Mouse (Mus musculus): ENCODE measurements around the gene Gm26602.
A peak's percentile ranks its signal among the peaks of the same experiment; 100 is the strongest.

The Gm26602 gene

GRCm38 (mm10) chr10:79934272-79934721 is 23.6 kb downstream of the Gm26602 start:
- peak; percentile 97 for DNase-seq

GRCm38 (mm10) chr10:79934794-79935569 is 24.3 kb downstream of the Gm26602 start:
- DNase-seq = no peak

DNA sequence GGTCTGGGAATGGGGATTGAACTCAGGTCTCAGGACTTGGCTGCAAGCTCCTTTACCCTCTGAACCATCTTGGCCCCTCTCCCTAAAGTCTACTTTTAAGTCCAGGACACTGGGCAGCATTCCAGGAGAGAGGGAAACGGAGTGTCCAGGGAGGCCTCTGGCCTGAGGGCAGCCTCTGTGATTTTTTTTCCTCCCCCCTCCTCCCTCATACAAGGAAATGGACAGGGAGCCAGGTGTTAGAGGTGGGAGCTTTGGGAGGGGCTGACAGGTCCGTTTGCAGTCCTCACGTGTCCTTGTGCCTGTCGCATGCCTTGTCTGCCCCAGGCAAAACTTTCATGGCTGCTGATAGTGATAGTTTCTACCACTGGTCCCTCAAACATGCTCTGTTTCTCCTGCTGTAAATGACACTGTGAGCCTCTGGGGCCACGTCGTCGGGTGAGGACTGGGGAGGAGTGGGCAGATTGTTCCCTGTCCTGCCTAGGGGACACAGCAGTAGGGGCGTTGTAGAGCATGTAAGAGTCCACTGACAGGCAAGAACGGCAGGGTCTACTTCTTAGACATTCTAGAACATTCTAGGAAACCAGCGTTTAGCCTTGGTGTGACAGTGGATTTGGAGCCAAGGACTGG is 25.7 kb downstream of the Gm26602 start:
- peak; percentile 62 for DNase-seq

DNA sequence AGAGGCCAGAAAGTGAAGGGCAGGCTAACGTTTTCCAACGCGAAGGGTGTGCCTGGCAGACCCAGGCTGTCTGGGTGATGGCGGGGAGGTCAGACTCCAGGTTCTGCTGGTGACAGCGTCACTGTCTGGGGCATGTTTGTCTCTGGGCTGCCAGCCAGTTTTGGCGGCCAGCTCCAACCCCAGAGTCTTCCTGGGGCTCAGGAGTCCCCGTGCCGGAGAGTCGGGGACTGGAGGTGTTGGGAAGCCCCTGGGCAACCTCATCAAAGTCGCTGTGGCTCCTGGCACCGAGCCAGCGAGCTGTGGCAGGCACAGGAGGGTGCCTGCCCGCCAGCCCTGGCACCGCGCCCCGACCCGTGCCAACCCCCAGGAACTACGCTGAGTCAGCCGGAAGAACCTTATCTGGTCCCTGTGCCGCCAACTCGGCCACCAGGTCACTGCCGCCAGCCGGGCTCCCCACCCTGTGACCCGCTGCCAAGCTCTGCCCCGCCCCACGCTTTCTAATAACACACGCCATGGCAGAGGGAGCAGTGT is 26.3 kb downstream of the Gm26602 start:
- peak; percentile 94 for DNase-seq

DNA sequence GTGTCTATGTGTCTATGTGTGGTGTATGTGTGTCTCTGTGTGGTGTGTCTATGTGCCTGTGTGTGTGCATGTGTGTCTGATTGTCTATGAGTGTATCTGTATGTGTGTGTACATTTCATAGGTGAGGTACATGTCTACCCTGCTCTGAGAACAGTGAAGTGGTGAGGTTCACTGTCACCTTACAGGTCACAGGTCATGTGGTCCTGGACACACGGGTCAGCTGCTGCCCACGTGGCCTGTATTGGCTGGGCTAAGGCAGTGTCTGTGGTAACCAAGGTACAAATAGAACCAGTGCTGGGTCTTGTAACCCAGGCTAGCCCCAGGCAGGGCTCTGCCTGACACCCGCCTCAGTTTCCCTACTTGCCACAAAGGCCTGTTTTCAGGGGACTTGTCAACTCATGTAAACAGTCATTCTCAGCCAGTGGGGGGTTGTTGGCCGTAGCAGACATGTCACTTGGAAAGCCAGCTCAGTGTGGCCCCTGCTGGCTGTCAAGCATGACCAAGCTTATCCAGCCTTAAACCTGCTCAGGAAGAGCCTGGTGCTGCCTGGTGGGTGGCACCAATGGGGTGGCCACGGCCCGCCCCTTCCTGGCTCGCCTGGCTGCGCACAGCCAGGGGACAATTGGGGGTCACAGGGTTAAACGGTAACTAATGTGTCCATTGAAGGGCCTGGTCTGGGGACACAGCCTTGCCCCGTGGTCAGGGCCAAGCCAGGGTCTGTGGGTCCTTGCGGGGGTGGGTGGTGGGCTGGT is 27.3 kb downstream of the Gm26602 start:
- no peak for DNase-seq

DNA sequence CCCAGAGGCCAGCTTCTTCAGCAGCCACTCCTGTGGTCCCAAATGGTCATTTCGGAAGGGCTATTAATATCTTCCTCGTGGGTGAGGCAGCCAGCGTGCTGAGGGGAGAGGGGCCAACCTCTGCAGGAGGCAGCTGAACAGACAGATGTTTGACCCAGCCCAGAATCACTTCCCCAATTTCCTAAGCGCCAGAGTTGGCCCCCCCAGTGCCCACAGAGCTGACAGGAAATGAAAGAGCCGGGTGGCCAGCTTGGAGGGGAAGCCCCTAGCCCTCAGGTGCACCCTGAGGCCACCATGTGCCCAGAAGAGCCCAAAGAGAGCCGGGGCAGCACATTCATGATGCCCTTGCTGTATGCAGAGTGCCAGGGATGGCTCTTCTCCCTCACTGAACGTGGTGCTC is 30.1 kb downstream of the Gm26602 start:
- no peak for DNase-seq

- DNase-seq = no peak
Measured at GRCm38 (mm10) chr10:79942988-79943387, 32.3 kb downstream of the Gm26602 start.

- no peak for DNase-seq
Measured at GRCm38 (mm10) chr10:79943471-79943901, 32.8 kb downstream of the Gm26602 start.

- DNase-seq = peak; percentile 55
Measured at GRCm38 (mm10) chr10:79945507-79946234, 35.0 kb downstream of the Gm26602 start.

DNA sequence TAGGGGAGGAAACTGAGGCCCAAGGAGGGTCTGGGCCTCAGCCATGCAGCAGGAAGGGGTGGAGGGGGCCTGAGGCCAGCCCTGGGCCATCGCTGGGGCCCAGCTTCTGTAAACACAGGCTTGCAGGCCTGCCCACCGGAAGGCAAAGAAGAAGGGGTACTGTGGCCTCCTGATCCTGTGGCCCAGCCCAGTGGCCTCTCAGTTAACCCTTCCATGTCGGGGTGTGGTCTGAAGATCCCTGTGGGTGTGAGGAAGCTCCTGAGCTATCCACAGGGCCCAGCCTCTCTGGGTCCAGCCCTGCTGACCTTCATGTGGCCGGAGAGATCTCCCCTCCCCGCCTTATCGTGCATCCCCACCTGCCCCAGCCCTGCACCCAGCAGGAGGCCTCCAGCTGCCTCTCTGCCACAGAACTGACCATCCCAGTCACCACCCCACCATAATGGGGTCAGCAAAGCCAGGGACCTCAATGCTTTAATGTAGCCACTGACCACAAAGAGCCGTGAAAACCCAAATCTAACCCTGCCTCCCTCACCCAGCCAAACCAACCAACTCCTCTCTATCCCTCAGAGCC is 36.2 kb downstream of the Gm26602 start:
- DNase-seq = no peak

GRCm38 (mm10) chr10:79947502-79947901 is 36.8 kb downstream of the Gm26602 start:
- DNase-seq = no peak

DNA sequence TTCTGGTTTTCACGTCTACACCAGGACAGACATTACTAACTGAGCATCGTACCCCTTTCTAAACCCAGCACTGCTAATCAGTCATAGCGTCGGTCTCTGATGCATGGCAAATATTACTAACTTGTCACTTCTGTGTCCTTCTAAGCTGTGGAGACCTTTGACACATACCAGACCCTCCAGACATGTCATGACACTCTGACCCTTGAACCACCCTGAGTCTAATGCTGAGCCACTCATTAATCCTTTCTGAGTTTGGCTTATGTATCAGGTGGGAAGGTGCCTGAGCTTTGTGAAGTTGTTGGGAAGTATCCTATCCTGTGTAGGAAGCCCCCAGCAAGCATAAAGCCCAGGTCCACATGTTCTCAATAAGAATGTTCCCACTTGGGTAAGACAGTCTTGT is 39.2 kb downstream of the Gm26602 start:
- DNase-seq = no peak

DNA sequence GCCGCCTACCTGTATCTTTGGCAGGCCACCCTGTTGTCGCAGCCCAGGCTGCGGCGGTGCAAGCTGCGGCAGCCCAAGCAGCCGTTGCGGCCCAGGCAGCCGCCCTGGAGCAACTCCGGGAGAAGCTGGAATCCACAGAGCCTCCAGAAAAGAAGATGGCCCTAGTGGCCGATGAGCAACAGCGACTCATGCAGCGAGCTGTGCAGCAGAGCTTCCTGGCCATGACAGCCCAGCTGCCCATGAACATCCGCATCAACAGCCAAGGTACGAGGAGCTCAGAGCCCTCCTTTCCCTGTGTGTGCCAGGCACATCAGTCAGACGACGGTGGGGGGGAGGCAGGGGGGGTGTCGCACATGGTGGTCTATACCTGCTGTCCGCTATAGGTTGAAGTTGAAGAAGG is 40.0 kb downstream of the Gm26602 start:
- DNase-seq = no peak

- peak; percentile 71 for DNase-seq
Measured at GRCm38 (mm10) chr10:79953946-79954345, 43.3 kb downstream of the Gm26602 start.

- DNase-seq = no peak
Measured at GRCm38 (mm10) chr10:79955691-79956090, 45.0 kb downstream of the Gm26602 start.

DNA sequence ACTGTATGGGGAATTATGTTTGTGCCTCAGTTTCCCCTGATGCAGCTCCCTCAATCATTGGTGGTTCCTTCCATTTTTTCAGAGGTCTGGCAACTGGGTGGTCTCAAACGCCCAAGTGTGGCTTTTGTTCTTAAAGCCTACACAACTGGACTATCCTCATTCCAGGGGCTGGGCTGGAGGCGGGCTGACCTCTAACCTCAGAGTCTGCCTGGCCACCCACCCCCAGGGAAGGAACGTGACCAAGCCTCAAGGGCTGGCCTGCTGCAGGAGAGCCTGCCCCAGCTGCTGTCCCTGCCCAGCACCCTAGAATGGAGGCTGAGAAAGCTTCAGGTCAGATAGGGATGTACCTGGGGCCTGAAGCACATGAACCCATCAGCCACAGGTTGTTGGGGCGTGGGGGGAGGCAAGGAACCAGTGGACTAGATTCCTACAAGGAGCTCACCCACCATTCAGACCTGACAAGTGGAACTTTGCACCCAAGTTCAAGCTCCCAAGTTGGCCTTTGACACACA is 46.0 kb downstream of the Gm26602 start:
- no peak for DNase-seq

- DNase-seq = peak; percentile 93
Measured at GRCm38 (mm10) chr10:79958140-79958816, 47.6 kb downstream of the Gm26602 start.

GRCm38 (mm10) chr10:79959412-79959811 is 48.8 kb downstream of the Gm26602 start:
- peak; percentile 69 for DNase-seq

- DNase-seq = peak; percentile 99
Measured at GRCm38 (mm10) chr10:79959847-79960601, 49.4 kb downstream of the Gm26602 start, which contains the start of gene Wdr18. Wdr18 (plus strand) TSS chr10:79960152.

Measured in lung, postnatal 10 days (tissue).